Mouse (Mus musculus): Measurements from ENCODE around the gene Acbd6.

Gene Acbd6

GRCm38 (mm10) chr1:155560021-155560420 is 2.1 kb downstream of the Acbd6 start:
- no peak for DNase-seq (ENCODE audit: low read depth, low spot score)

GRCm38 (mm10) chr1:155560678-155561077 is 2.8 kb downstream of the Acbd6 start:
- DNase-seq (ENCODE audit: low read depth, low spot score) = no peak

DNA sequence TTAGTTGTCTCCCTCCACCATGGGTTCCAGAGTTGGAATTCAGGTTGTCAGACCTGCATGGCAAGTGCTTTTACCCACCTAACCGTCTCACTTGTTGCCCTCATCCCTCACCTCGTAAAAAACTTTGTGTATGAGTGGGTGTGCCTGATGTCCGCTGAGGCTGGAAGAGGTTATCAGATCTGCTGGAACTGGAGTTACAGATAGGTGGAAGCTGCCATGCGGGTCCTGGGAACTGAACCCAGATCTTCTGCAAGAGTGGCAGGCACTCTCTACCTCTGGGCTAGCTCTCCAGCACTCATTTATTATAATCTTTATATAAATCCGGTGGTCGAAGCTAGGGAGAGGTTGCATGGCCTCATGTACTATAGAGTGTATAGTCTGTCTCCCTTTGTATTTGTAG is 4.3 kb downstream of the Acbd6 start:
- DNase-seq (ENCODE audit: low read depth, low spot score) = no peak

GRCm38 (mm10) chr1:155564741-155565140 is 6.8 kb downstream of the Acbd6 start:
- DNase-seq (ENCODE audit: low read depth, low spot score) = peak; percentile 74

DNA sequence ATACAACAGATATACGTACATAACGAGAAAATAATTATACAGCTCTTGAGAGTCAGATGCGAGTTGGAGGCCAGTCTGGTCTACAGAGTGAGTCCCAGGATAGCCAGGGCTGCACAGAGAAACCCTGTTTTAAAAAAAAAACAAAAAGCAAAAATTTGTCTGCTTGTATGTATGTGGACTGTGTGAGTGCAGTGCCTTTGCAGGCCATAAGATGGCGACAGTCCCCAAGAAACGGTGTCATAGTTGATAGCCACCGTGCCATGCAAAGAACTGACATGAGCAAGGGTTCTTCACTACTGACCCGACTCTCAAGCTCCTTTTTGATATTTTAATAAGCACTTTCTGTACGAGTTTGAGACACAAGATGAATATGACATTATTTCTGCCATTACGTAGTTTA is 10.2 kb downstream of the Acbd6 start:
- no peak for DNase-seq (ENCODE audit: low read depth, low spot score)

DNA sequence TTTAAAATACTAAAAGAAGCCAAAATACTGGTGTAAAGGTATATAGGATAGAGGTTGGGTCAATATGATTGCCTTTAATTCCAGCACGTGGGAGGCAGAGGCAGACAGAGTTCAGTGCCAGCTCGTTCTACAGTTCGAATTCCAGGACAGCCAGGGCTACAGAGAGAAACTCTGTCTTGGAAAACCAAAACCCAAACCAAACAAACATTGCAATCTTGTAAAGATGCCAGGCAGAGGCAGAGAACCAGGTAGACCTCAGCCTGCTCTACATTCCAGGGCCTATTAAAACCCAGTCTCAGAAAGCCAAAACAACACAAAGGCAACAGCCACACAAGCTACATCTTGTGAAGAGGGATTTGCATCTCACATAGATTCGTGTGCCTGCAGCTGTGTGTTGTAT is 11.4 kb downstream of the Acbd6 start:
- no peak for DNase-seq (ENCODE audit: low read depth, low spot score)

DNA sequence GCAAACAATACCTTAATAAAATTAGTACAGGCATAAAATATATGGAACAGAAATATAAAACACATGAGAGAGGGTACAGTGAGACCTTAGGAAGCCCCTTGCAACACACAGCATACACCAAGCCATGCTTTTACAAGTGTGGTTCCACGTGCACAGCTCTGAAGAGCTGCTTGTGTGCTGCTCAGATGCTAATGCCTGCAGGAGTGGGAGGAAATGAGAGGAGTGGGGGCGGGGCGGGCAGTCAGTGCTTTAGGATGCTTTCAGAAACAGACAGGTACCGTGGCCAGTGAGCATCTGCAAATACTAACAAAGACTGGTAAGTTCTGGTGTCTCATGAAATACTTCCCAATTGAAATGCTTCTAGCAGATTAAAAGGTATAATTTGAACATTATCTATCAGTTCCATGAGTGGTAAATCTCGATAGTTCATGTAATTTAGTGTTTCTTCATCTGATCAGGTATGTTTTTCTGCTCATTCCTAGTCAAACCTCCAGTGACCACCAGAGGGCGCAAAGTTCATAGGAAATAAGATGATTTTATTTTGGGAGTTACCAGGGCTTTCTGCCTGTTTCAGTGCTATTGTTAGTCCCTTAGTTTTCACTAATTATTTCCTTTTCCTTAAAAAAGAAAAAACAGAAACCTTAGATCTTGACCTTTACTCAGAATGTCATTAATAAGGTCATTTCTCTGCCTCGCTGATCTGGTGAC is 17.2 kb downstream of the Acbd6 start:
- DNase-seq (ENCODE audit: low read depth, low spot score) = peak; percentile 87

GRCm38 (mm10) chr1:155576432-155576831 is 18.5 kb downstream of the Acbd6 start:
- peak; percentile 86 for DNase-seq (ENCODE audit: low read depth, low spot score)

DNA sequence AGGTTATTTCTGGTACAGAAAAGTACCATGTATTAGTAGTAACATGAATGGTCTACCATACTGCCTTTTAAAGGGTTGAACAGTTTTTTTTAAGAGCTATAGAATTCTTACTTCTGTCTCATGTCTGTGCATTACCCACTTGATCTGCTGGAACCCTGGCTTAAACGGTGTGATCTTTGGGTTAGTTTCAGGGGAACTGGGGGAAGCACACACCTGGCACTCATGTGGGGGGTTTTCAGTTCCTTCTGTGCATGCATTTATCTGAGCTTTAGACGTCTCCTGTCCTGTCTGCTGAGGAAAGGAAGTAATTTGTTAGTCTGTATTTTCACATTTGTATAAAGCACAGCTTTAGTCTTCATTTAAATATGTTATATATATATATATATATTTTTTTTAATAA is 19.4 kb downstream of the Acbd6 start:
- no peak for DNase-seq (ENCODE audit: low read depth, low spot score)

DNA sequence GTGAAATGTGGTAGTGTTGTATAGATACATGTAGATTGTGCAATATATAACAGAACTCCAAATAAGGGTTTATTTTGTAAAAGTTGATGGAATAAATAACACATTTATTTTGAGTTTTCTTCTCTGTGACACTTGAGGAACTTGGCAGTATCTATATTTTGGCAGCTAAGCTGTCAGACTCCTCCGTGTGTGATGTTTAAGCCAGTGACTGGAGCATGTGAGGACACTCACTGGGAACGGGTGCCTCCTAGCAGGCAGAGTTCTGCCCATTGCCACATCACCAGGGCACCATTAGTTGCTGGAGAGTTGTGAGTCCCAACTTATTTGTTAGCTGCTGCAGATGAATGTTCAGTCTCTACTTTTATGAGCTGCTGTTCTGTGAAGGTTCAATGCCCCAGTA is 30.0 kb downstream of the Acbd6 start:
- peak; percentile 27 for DNase-seq (ENCODE audit: low read depth, low spot score)

DNA sequence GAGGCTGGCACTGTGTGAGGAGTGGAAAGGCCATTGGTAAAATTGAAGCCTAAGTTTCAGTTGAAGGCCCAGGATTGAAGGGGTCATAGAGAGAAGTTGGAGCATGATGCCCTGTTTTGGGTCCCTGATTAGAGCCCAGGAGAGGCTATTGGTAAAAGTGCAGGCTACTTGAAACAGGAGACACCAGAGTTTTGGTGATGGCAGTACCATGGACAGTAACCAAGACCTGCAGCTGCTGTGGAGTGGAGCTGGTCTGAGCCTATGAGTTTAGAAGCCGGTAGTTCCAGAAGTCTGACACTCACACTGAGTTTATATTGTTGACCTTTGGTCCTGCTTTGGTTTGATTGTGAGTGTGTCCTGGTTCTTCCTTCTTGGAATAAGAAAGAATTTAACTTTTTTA is 36.2 kb downstream of the Acbd6 start:
- no peak for DNase-seq (ENCODE audit: low read depth, low spot score)

DNA sequence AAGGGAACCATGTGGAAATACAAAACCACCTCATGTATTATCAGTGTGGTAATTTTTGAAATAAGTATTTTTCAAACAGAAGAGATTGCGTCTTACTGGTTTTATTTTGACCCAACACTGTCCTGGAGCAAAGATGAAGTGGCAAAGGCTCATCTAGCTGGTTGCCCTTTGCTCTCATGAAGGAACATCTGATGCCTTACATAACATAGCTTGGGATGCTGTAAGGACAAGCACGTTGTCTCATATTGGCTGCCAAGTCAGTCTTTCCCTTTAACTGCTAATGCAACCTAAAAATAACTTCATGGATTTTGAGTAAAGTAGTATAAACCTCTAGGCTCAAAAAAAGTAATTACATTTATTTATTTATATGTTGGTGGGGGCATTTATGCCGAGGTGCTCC is 38.7 kb downstream of the Acbd6 start:
- no peak for DNase-seq (ENCODE audit: low read depth, low spot score)

GRCm38 (mm10) chr1:155604706-155605105 is 46.8 kb downstream of the Acbd6 start:
- DNase-seq (ENCODE audit: low read depth, low spot score) = no peak

DNA sequence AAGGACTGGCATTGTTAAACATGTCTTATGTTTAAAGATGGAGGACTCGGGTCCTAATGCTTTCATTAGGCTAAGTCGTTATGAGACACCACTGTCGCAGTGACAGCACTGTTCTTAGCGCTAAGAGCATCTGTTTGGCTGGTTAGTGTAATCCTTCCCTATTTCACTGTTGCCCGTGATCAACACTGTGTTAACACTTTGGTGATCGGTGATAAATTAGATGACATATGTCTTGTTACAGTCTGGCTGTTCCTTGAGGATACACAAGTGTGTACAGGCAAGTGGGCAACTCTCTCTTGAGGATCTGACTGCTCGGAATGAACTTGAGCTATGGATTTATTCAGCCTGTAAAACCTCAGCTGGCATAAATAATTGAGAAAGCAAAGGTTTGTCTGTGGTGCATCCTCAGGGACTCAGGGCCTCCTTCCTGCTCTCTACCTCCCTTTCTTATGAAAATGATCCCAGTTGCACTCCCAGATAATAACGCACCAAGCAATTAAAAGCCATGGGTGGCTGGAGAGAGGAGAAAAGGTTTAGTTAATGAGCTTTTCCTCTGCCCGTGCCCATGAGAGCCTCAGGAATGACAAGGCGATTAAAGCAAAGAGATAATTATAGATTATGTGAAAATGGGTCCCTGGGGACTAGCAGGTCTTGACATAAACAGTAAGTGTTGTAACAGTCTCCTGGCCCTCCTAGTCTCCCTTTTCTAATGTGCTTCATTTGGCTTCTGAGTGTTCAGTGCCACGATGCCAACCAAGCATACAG is 47.7 kb downstream of the Acbd6 start:
- DNase-seq (ENCODE audit: low read depth, low spot score) = no peak

DNA sequence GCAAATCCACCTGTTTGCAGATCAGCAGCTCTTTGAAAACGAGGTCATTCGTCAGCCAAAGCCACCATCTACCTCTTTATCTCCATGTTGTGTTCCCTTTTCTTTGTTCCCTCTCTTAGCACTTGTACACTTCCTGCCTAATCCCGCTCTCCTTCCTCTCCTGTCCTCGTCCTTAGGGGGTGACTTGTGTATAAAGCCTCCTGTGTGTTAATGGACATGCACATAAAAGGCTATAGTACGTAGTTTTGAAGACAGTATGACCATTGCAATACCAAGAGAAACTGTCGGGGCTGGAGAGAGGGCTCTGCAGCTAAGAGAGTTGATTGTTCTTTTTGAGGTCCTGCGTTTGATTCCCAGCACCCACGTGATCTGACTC is 48.2 kb downstream of the Acbd6 start:
- no peak for DNase-seq (ENCODE audit: low read depth, low spot score)

GRCm38 (mm10) chr1:155608524-155608923 is 50.6 kb downstream of the Acbd6 start:
- peak; percentile 57 for DNase-seq (ENCODE audit: low read depth, low spot score)

DNA sequence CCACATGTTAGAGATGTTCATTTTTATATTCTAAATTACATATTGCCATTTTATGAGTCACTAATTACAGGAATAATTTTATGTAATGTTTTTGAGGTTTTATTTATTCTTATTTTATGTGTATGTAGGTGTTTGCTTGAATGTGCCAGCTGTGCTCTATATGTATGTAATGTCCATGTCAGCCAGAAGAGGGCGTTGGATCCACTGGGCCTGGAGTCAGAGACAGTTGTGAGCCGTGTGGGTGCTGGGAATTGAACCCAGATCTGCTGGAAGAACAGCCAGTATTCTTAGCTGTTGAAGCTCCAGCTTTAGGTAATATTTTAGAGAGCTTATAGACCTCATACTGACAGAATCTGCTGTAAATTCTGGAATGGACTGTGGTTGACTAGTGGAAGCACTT is 56.5 kb downstream of the Acbd6 start:
- DNase-seq (ENCODE audit: low read depth, low spot score) = no peak

DNA sequence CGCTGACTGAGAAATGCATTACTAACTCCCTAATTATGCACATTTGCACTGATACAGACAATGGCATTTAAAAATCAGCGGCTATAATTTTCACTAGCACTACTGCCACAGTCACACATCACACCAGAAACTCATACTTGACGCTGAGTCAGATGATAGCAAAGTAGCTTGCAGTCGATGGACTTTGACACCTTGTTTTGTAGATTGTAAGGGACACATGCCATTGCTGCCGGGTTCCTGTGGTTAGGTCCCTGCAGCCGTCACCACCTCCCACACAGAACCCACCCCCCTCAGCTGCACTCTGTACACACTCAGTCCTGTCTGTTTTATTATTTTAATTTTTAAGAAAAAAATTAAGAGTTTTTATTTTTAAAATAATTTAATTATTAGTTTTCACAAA is 63.2 kb downstream of the Acbd6 start:
- peak; percentile 14 for DNase-seq (ENCODE audit: low read depth, low spot score)

- no peak for DNase-seq (ENCODE audit: low read depth, low spot score)
Measured at GRCm38 (mm10) chr1:155623192-155623591, 65.3 kb downstream of the Acbd6 start.

GRCm38 (mm10) chr1:155627746-155628145 is 69.8 kb downstream of the Acbd6 start:
- DNase-seq (ENCODE audit: low read depth, low spot score) = no peak

GRCm38 (mm10) chr1:155636648-155637047 is 78.7 kb downstream of the Acbd6 start:
- no peak for DNase-seq (ENCODE audit: low read depth, low spot score)

GRCm38 (mm10) chr1:155645816-155646215 is 87.9 kb downstream of the Acbd6 start:
- peak; percentile 45 for DNase-seq (ENCODE audit: low read depth, low spot score)

All from brain, adult 2 months (tissue).